Mouse (Mus musculus): ENCODE data around the gene Itpka. TPM values are rescaled to one million over a fixed set of nuclear protein-coding genes. Genes with fewer than 3 reads are reported as not detected.
A peak's percentile ranks its signal among the peaks of the same experiment; 100 is the strongest.

The Itpka gene
- polyA plus RNA-seq, 1 experiment from 2014 or later: 1.2 TPM

GRCm38 (mm10) chr2:119737124-119737523 is 5.0 kb upstream of the Itpka start:
- 26% methylated on average over 12 of the region's 12 CpGs for WGBS
- H3K4me1 ChIP-seq: peaks cover 11% of the 10 kb centered on the region
- no peak for ATAC-seq (ENCODE audit: insufficient number of reproducible peaks, insufficient read depth, low FRiP score, low TSS enrichment)
- peaks cover 27% of the 10 kb centered on the region for H3K36me3 ChIP-seq
- no peak overlapping the region for H3K4me2 ChIP-seq (replicated peaks)
- H3K4me3 ChIP-seq: no peak overlapping the region
- H3K9ac ChIP-seq: no peak overlapping the region
- H3K9me3 ChIP-seq: no peaks in the 10 kb centered on the region
- H3K27ac ChIP-seq: no peak overlapping the region
- H3K27me3 ChIP-seq: peaks cover 20% of the 10 kb centered on the region

- H3K4me3 ChIP-seq: no peak overlapping the region
- no peak overlapping the region for H3K4me2 ChIP-seq (replicated peaks)
- H3K36me3 ChIP-seq: no peaks in the 10 kb centered on the region
- no peak for ATAC-seq (ENCODE audit: insufficient number of reproducible peaks, insufficient read depth, low FRiP score, low TSS enrichment)
- H3K9ac ChIP-seq: no peak overlapping the region
- H3K27ac ChIP-seq: no peak overlapping the region
- peaks cover 37% of the 10 kb centered on the region for H3K4me1 ChIP-seq
- no peaks in the 10 kb centered on the region for H3K9me3 ChIP-seq
- WGBS: 15% methylated on average over 2 of the region's 2 CpGs
- peaks cover 53% of the 10 kb centered on the region for H3K27me3 ChIP-seq
Observed at GRCm38 (mm10) chr2:119740567-119740966, 1.6 kb upstream of the Itpka start.

GRCm38 (mm10) chr2:119742461-119743175 is 481 bp downstream of the Itpka start:
- peak overlapping the region; percentile 98 for H3K4me2 ChIP-seq (replicated peaks)
- no peaks in the 10 kb centered on the region for H3K36me3 ChIP-seq
- H3K4me3 ChIP-seq: peak overlapping the region; percentile 66
- 1% methylated on average over 67 of the region's 70 CpGs for WGBS
- H3K27me3 ChIP-seq: peaks cover 49% of the 10 kb centered on the region
- no peaks in the 10 kb centered on the region for H3K9me3 ChIP-seq
- H3K27ac ChIP-seq: no peak overlapping the region
- peak overlapping the region; percentile 57 for H3K9ac ChIP-seq
- H3K4me1 ChIP-seq: peaks cover 37% of the 10 kb centered on the region
- no peak for ATAC-seq (ENCODE audit: insufficient number of reproducible peaks, insufficient read depth, low FRiP score, low TSS enrichment)

- peaks cover 37% of the 10 kb centered on the region for H3K4me1 ChIP-seq
- peak overlapping the region; percentile 98 for H3K4me2 ChIP-seq (replicated peaks)
- ATAC-seq (ENCODE audit: insufficient number of reproducible peaks, insufficient read depth, low FRiP score, low TSS enrichment): no peak
- H3K36me3 ChIP-seq: no peaks in the 10 kb centered on the region
- no peak overlapping the region for H3K27ac ChIP-seq
- 0 out of 2 replicates have a peak overlapping the region, but pooled peaks have one; percentile 57 for H3K9ac ChIP-seq
- peak overlapping the region; percentile 66 for H3K4me3 ChIP-seq
- H3K27me3 ChIP-seq: peaks cover 49% of the 10 kb centered on the region
- H3K9me3 ChIP-seq: no peaks in the 10 kb centered on the region
- 11% methylated on average over 31 of the region's 31 CpGs for WGBS
Observed at GRCm38 (mm10) chr2:119743176-119743807, 1.2 kb downstream of the Itpka start.

- peak overlapping the region; percentile 17 for H3K4me3 ChIP-seq
- peak overlapping the region; percentile 98 for H3K4me2 ChIP-seq (replicated peaks)
- no peak overlapping the region for H3K27ac ChIP-seq
- H3K9me3 ChIP-seq: no peaks in the 10 kb centered on the region
- H3K36me3 ChIP-seq: no peaks in the 10 kb centered on the region
- H3K27me3 ChIP-seq: peaks cover 50% of the 10 kb centered on the region
- H3K4me1 ChIP-seq: peaks cover 37% of the 10 kb centered on the region
- no peak for ATAC-seq (ENCODE audit: insufficient number of reproducible peaks, insufficient read depth, low FRiP score, low TSS enrichment)
- H3K9ac ChIP-seq: no peak overlapping the region
- WGBS: 5% methylated on average over 22 of the region's 22 CpGs
Observed at GRCm38 (mm10) chr2:119743808-119744162, 1.6 kb downstream of the Itpka start.

GRCm38 (mm10) chr2:119744163-119745111 is 2.3 kb downstream of the Itpka start:
- Histone ChIP-seq H3K4me3 (peak overlapping the region; percentile 17), H3K4me1 (peaks cover 37% of the 10 kb centered on the region), H3K27me3 (peaks cover 51% of the 10 kb centered on the region), H3K9ac (peak overlapping the region; percentile 19; the same call in 1 of the 2 replicates), H3K36me3 (no peaks in the 10 kb centered on the region), H3K4me2 (replicated peaks) (peak overlapping the region; percentile 98), H3K9me3 (no peaks in the 10 kb centered on the region), H3K27ac (no peak overlapping the region)
- no peak for ATAC-seq (ENCODE audit: insufficient number of reproducible peaks, insufficient read depth, low FRiP score, low TSS enrichment)
- WGBS: 4% methylated on average over 46 of the region's 46 CpGs

- no peaks in the 10 kb centered on the region for H3K36me3 ChIP-seq
- peaks cover 37% of the 10 kb centered on the region for H3K4me1 ChIP-seq
- H3K4me3 ChIP-seq: no peak overlapping the region
- no peak overlapping the region for H3K4me2 ChIP-seq (replicated peaks)
- H3K27me3 ChIP-seq: peaks cover 57% of the 10 kb centered on the region
- H3K9me3 ChIP-seq: no peaks in the 10 kb centered on the region
- ATAC-seq (ENCODE audit: insufficient number of reproducible peaks, insufficient read depth, low FRiP score, low TSS enrichment): no peak
- H3K27ac ChIP-seq: no peak overlapping the region
- 8% methylated on average over 1 of the region's 1 CpGs for WGBS
- H3K9ac ChIP-seq: no peak overlapping the region
Observed at GRCm38 (mm10) chr2:119745281-119745680, 3.1 kb downstream of the Itpka start.

GRCm38 (mm10) chr2:119747554-119747953 is 5.4 kb downstream of the Itpka start:
- Histone ChIP-seq H3K9ac (no peak overlapping the region), H3K4me1 (peaks cover 23% of the 10 kb centered on the region), H3K4me3 (no peak overlapping the region), H3K36me3 (no peaks in the 10 kb centered on the region), H3K9me3 (no peaks in the 10 kb centered on the region), H3K4me2 (replicated peaks) (no peak overlapping the region), H3K27ac (no peak overlapping the region), H3K27me3 (peaks cover 69% of the 10 kb centered on the region)
- WGBS: 75% methylated on average over 7 of the region's 7 CpGs
- ATAC-seq (ENCODE audit: insufficient number of reproducible peaks, insufficient read depth, low FRiP score, low TSS enrichment): no peak

GRCm38 (mm10) chr2:119749260-119749659 is 7.1 kb downstream of the Itpka start:
- no peaks in the 10 kb centered on the region for H3K9me3 ChIP-seq
- H3K36me3 ChIP-seq: no peaks in the 10 kb centered on the region
- 67% methylated on average over 13 of the region's 13 CpGs for WGBS
- no peak overlapping the region for H3K9ac ChIP-seq
- no peak overlapping the region for H3K27ac ChIP-seq
- peaks cover 65% of the 10 kb centered on the region for H3K27me3 ChIP-seq
- no peak for ATAC-seq (ENCODE audit: insufficient number of reproducible peaks, insufficient read depth, low FRiP score, low TSS enrichment)
- H3K4me3 ChIP-seq: no peak overlapping the region
- no peak overlapping the region for H3K4me2 ChIP-seq (replicated peaks)
- peaks cover 8% of the 10 kb centered on the region for H3K4me1 ChIP-seq

GRCm38 (mm10) chr2:119757601-119758100 is 15.5 kb downstream of the Itpka start:
- no peaks in the 10 kb centered on the region for H3K36me3 ChIP-seq
- H3K9me3 ChIP-seq: no peaks in the 10 kb centered on the region
- H3K4me3 ChIP-seq: peak overlapping the region; percentile 57
- 3% methylated on average over 31 of the region's 31 CpGs for WGBS
- H3K4me2 ChIP-seq (replicated peaks): peak overlapping the region; percentile 100
- no peak overlapping the region for H3K27ac ChIP-seq
- peaks cover 80% of the 10 kb centered on the region for H3K27me3 ChIP-seq
- ATAC-seq (ENCODE audit: insufficient number of reproducible peaks, insufficient read depth, low FRiP score, low TSS enrichment): 0 out of 2 replicates have a peak, but pooled peaks have one; percentile 31
- H3K9ac ChIP-seq: peak overlapping the region; percentile 36
- H3K4me1 ChIP-seq: peaks cover 16% of the 10 kb centered on the region; the same call in 1 of the 2 replicates

GRCm38 (mm10) chr2:119758101-119758843 is 16.1 kb downstream of the Itpka start:
- H3K9ac ChIP-seq: peak overlapping the region; percentile 36
- 1% methylated on average over 72 of the region's 77 CpGs for WGBS
- peaks cover 16% of the 10 kb centered on the region; the same call in 1 of the 2 replicates for H3K4me1 ChIP-seq
- no peak overlapping the region for H3K27ac ChIP-seq
- 0 out of 2 replicates have a peak, but pooled peaks have one; percentile 11 for ATAC-seq (ENCODE audit: insufficient number of reproducible peaks, insufficient read depth, low FRiP score, low TSS enrichment)
- peak overlapping the region; percentile 100 for H3K4me2 ChIP-seq (replicated peaks)
- peaks cover 78% of the 10 kb centered on the region for H3K27me3 ChIP-seq
- no peaks in the 10 kb centered on the region for H3K36me3 ChIP-seq
- H3K4me3 ChIP-seq: peak overlapping the region; percentile 57
- no peaks in the 10 kb centered on the region for H3K9me3 ChIP-seq
